Mouse (Mus musculus) liver, embryonic 14.5 days (tissue): ENCODE data around the gene Rdx. TPM values are rescaled to one million over a fixed set of nuclear protein-coding genes. Genes with fewer than 3 reads are reported as not detected.
A peak's percentile ranks its signal among the peaks of the same experiment; 100 is the strongest.

ENCODE experiments used
- ATAC-seq: fragments of 200-750 bp; cut with Nextera tagmentation; 2 replicates; pipeline ENCODE4 v1.8.0; 2017; ENCODE audit warnings: moderate number of reproducible peaks, mild to moderate bottlenecking, moderate library complexity; ENCODE audit not compliant: insufficient read depth
- DNase-seq, 3 experiments: peaks; one replicate each; pipeline ENCODE4 v3.0.0-alpha.2; 2012 to 2013; ENCODE audit warnings: low read depth in 3 of 3, low spot score in 3 of 3
- H3K27ac ChIP-seq: fragments of 300-500 bp; sonication (generic); 2 replicates; pipeline ENCODE4 v1.5.1; 2014; ENCODE audit warnings: moderate library complexity, mild to moderate bottlenecking, control low read depth, inconsistent platforms
- H3K27me3 ChIP-seq: fragments of 300-500 bp; sonication (generic); 2 replicates; pipeline ENCODE4 v1.6.1; 2014; ENCODE audit warnings: mild to moderate bottlenecking, low read length, moderate library complexity; ENCODE audit not compliant: control insufficient read depth, insufficient read depth
- H3K36me3 ChIP-seq: fragments of 300-500 bp; sonication (generic); replicated peaks from 2 replicates; pipeline ENCODE4 v1.6.1; 2014; ENCODE audit warnings: low read depth; ENCODE audit not compliant: control insufficient read depth, insufficient read depth
- H3K4me1 ChIP-seq, 2 experiments: fragments of 200-500 bp in 1 of 2; fragments of 300-500 bp in 1 of 2; sonication (generic) in 1 of 2; replicated peaks; 2 replicates each; pipeline ENCODE4 v1.6.1; 2012 to 2014; ENCODE audit warnings: antibody characterized with exemption in 1 of 2, inconsistent platforms in 1 of 2, low read length in 1 of 2; ENCODE audit not compliant: control insufficient read depth in 2 of 2, insufficient read depth in 2 of 2
- H3K4me2 ChIP-seq: fragments of 300-500 bp; sonication (generic); 2 replicates; pipeline ENCODE4 v1.6.1; 2014; ENCODE audit warnings: low read depth, mild to moderate bottlenecking, control low read depth, moderate library complexity
- H3K4me3 ChIP-seq, 2 experiments: fragments of 200-500 bp in 1 of 2; fragments of 300-500 bp in 1 of 2; sonication (generic) in 1 of 2; 2 replicates each; pipeline ENCODE4 v1.5.1; 2012 to 2014; ENCODE audit warnings: low read depth in 2 of 2, low read length in 2 of 2, mild to moderate bottlenecking in 2 of 2, control low read depth in 1 of 2, inconsistent platforms in 1 of 2, moderate library complexity in 1 of 2; ENCODE audit not compliant: insufficient read depth in 1 of 2
- H3K9ac ChIP-seq: fragments of 300-500 bp; sonication (generic); replicated peaks from 2 replicates; pipeline ENCODE4 v1.6.1; 2014; ENCODE audit warnings: mild to moderate bottlenecking, control low read depth, moderate library complexity
- H3K9me3 ChIP-seq: fragments of 300-500 bp; sonication (generic); 2 replicates; pipeline ENCODE4 v1.6.1; 2016; ENCODE audit warnings: low read length, mixed read lengths; ENCODE audit not compliant: control insufficient read depth
- CTCF ChIP-seq: IDR thresholded peaks from 2 replicates; pipeline ENCODE4 v1.5.1; 2016; ENCODE audit warnings: antibody characterized with exemption, low read depth, control low read depth
- EP300 ChIP-seq: IDR thresholded peaks from 2 replicates; pipeline ENCODE4 v1.6.1; 2016; ENCODE audit warnings: antibody characterized with exemption, low read depth
- WGBS: fragments of 180-500 bp; shearing (Covaris S2); extraction: QIAGEN DNeasy Blood & Tissue Kit; methylation state at CpG from one replicate; pipeline ENCODE4 v1.1.7; 2014; ENCODE audit not compliant: insufficient replicate concordance; 5-methylcytosine and 5-hydroxymethylcytosine counted together
- polyA plus RNA-seq, 2 experiments: library from polyadenylated mRNA; depleted of rRNA in 1 of 2; stranded (reverse) in 1 of 2; unstranded in 1 of 2; fragments of >200 nt; fragmentation: Nextera tagmentation in 1 of 2; extraction: Ambion mirVana in 1 of 2; gene quantifications; 2 replicates each; pipeline versions ENCODE4 v1.2.1 to v1.2.3; 2012 to 2014

Rdx gene
- polyA plus RNA-seq, 2 experiments = 28.0 to 69.6 TPM

DNA sequence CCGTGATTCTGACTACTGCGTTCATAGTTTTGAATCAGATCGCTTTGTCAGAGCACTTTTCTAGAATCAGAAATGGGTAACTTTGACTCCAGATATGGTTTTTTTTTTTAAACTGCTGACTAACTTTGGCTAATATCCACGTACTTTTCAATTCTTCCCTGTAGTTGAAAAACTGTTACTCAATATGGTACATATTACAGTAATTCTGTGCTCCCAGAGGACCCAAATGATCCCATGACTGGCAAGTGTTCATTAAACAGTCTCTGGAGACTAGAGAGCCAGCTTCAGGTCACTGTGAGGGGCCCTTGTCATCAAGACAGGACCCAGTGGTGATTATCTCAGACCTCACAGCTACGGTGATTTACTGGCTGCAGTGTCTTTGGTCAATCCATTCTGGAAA, 45.3 kb downstream of the Rdx start:
- H3K9ac ChIP-seq = no peak overlapping the region
- no peaks in the 10 kb centered on the region for H3K27me3 ChIP-seq
- DNase-seq (no peak), ATAC-seq (no peak)
- no peaks in the 10 kb centered on the region for H3K9me3 ChIP-seq
- no peak overlapping the region for H3K4me2 ChIP-seq
- no peak overlapping the region for H3K4me3 ChIP-seq
- peaks cover 7% of the 10 kb centered on the region for H3K36me3 ChIP-seq
- TF ChIP-seq CTCF = no peak
- no peak for TF ChIP-seq EP300
- no peak overlapping the region for H3K27ac ChIP-seq
- 64% methylated on average over 5 of the region's 5 CpGs for WGBS
- H3K4me1 ChIP-seq = peaks cover 0 to 6% of the 10 kb centered on the region in 2 experiments; a peak in 2 of 4 replicates

GRCm38 (mm10) chr9:52093108-52093507, 46.1 kb downstream of the Rdx start:
- Histone ChIP-seq H3K4me1 (peaks cover 0 to 6% of the 10 kb centered on the region in 2 experiments; a peak in 2 of 4 replicates), H3K9ac (no peak overlapping the region), H3K9me3 (no peaks in the 10 kb centered on the region), H3K4me3 (no peak overlapping the region), H3K27ac (no peak overlapping the region), H3K4me2 (no peak overlapping the region), H3K36me3 (no peaks in the 10 kb centered on the region), H3K27me3 (no peaks in the 10 kb centered on the region)
- TF ChIP-seq EP300 = no peak
- no peak for DNase-seq
- ATAC-seq = peak; percentile 62; the same call in 1 of the 2 replicates
- WGBS = 22% methylated on average over 8 of the region's 8 CpGs

GRCm38 (mm10) chr9:52094016-52094415, 47.0 kb downstream of the Rdx start:
- 62% methylated on average over 5 of the region's 5 CpGs for WGBS
- Histone ChIP-seq H3K27ac (no peak overlapping the region), H3K4me2 (no peak overlapping the region), H3K4me3 (no peak overlapping the region), H3K36me3 (no peaks in the 10 kb centered on the region), H3K27me3 (no peaks in the 10 kb centered on the region), H3K4me1 (peaks cover 0 to 8% of the 10 kb centered on the region in 2 experiments; a peak in 2 of 4 replicates), H3K9ac (no peak overlapping the region), H3K9me3 (no peaks in the 10 kb centered on the region)
- TF ChIP-seq CTCF (no peak), EP300 (no peak)
- ATAC-seq (no peak), DNase-seq (no peak)

GRCm38 (mm10) chr9:52094471-52094980, 47.6 kb downstream of the Rdx start:
- H3K4me3 ChIP-seq = no peak overlapping the region
- DNase-seq (no peak), ATAC-seq (no peak)
- H3K4me2 ChIP-seq = no peak overlapping the region
- H3K36me3 ChIP-seq = no peaks in the 10 kb centered on the region
- no peak overlapping the region for H3K9ac ChIP-seq
- peaks cover 0 to 8% of the 10 kb centered on the region in 2 experiments; a peak in 2 of 4 replicates for H3K4me1 ChIP-seq
- H3K27me3 ChIP-seq = no peaks in the 10 kb centered on the region
- H3K27ac ChIP-seq = no peak overlapping the region
- H3K9me3 ChIP-seq = no peaks in the 10 kb centered on the region
- 73% methylated on average over 10 of the region's 10 CpGs for WGBS
- TF ChIP-seq EP300 (no peak), CTCF (no peak)

DNA sequence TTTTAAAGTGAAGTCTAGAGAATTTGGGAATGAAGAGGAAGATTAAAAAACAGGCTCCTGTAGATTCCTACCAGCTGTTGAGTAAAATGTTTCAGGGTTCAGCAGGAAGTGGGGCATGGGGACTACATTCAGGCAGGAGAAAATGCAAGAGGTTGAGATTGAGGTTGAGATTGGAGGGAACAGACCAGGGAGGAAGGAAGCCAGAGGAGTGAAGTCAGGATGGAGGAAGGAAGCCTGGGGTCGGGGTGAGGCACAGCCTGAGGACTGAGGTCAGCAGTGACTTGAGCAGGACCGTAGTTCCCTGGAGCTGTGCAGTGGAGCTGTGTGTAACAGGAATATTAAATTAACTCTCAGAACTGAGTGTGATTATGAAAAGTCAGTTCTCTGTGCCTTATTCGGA, 48.7 kb downstream of the Rdx start:
- no peaks in the 10 kb centered on the region for H3K27me3 ChIP-seq
- no peak overlapping the region for H3K27ac ChIP-seq
- H3K9me3 ChIP-seq = no peaks in the 10 kb centered on the region
- TF ChIP-seq EP300 = no peak
- no peak for TF ChIP-seq CTCF
- H3K9ac ChIP-seq = no peak overlapping the region
- no peaks in the 10 kb centered on the region for H3K36me3 ChIP-seq
- no peak overlapping the region for H3K4me3 ChIP-seq
- H3K4me2 ChIP-seq = no peak overlapping the region
- no peak for ATAC-seq
- WGBS = 24% methylated on average over 3 of the region's 3 CpGs
- DNase-seq = no peak
- peaks cover 0 to 8% of the 10 kb centered on the region in 2 experiments; a peak in 2 of 4 replicates for H3K4me1 ChIP-seq
